Mouse (Mus musculus) 416B (cell line): Measurements from ENCODE around the gene Cant1.

Experiments used
- DNase-seq: peaks from one replicate; pipeline ENCODE4 v3.0.0; 2011; ENCODE audit warnings: low read depth

Cant1 gene

GRCm38 (mm10) chr11:118430291-118430885 lies 11.5 kb upstream of the Cant1 start:
- DNase-seq, result no peak

DNA sequence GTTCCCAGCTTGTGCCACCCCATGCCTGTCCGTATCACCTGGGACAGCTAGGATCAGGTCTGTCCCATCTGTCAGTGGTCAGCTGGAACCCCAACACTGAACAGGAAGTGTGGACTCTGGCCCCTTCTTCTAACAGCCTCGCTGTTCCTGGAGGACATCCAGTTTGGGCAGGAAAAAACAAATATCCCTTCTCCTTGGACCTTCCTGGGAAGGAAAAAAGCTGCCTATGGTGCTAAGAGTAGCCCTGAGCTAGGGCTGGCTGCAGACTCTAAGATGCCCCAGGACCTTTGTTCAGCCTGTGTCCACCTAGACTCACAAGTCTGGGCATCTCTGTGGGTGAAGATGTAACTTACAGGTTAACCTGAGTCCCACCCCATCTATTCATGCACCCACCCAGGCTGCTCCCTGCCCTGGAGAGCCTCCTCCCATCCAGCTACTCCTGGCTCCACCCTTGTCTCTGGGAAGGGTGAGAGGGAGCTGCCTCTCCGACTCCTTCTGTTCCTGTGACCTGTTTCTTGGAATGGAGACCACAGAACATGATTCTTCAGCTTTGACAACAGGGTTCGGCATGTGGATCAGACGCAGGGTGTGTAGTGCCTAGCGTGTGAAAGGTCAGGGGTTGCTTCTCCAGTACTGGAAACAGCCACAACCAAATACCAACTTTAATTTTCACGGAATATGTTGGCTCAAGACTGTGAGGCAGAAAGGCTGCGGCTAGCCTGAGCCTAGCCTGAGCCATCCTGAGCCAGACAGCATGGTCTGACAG lies 10.2 kb upstream of the Cant1 start:
- no peak for DNase-seq

GRCm38 (mm10) chr11:118428460-118428868 lies 9.6 kb upstream of the Cant1 start:
- no peak for DNase-seq

- no peak for DNase-seq
Observed at GRCm38 (mm10) chr11:118427986-118428385, 9.1 kb upstream of the Cant1 start, which contains the start of gene C1qtnf1. TSS of gene C1qtnf1 (plus strand) at chr11:118428203.

DNA sequence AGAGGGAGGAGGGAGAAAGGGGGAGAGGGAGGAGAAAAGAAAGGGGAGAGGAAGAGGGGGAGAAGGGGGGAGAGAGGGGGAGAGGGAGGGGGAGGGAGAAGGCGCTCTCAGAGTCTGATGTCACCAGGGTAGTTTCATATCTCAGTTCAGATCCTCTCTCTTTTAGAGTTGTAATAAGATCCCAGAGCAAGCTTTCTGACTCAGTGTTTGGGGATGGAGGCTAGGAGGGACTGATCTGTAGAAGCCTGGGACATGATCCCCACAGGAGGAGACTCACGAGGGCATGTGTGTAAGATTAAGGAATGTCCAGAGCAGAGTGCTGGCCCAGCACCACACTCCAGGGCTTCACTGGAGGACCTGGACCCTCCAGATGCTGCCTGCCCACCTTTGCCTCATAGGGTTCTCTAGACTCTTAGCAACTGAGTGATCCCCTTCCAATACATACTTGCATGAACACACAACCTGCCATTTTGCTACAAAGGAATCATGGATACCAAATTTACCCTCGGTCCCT lies 8.4 kb upstream of the Cant1 start:
- DNase-seq, result no peak

- no peak for DNase-seq
Observed at GRCm38 (mm10) chr11:118426765-118427164, 7.9 kb upstream of the Cant1 start.

- no peak for DNase-seq
Observed at GRCm38 (mm10) chr11:118424621-118425335, 5.9 kb upstream of the Cant1 start.

GRCm38 (mm10) chr11:118423266-118423971 lies 4.5 kb upstream of the Cant1 start:
- DNase-seq, result peak; percentile 82

DNA sequence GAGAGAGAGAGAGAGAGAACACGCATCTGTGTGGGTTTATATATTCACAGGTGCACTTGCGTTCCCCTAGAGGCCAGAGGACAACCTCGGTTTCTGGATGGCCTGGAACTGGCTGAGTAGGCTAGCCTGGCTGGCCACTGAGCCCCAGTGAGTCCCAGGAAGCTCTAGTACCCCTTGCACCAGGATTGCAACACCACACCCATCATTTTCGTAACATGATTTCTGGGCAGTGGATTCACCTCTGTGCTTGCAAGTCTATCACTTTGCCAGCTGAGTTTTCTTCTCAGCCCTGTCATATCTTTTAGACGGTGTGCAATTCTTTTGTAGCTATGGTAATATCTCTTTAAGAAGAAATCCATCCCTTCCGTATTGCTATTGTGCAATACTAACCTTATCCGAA lies 1.4 kb upstream of the Cant1 start:
- DNase-seq, result peak; percentile 48

DNA sequence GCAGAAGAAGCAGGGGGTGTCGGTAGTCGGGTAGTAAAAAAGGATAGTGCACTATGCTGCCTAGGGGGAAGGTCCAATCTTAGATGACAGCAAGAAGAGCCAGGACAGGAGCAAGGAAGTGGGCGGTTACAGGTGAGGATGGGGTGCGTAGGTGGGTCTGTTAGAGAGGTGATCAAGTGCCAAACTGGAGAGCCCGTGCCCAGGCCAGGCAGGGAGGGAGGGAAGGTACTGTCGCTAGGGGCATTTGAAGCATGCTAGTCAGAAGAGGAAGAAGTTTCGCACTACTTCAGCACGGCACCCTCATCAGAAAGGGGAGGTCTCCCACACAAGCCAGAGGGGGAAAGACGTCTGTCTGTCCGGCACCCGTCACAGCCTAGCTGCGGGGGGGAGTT lies 448 bp downstream of the Cant1 start:
- DNase-seq, result no peak

GRCm38 (mm10) chr11:118417496-118417895 lies 1.4 kb downstream of the Cant1 start:
- no peak for DNase-seq

GRCm38 (mm10) chr11:118416046-118416445 lies 2.8 kb downstream of the Cant1 start:
- no peak for DNase-seq

- no peak for DNase-seq
Observed at GRCm38 (mm10) chr11:118415630-118416029, 3.3 kb downstream of the Cant1 start.

DNA sequence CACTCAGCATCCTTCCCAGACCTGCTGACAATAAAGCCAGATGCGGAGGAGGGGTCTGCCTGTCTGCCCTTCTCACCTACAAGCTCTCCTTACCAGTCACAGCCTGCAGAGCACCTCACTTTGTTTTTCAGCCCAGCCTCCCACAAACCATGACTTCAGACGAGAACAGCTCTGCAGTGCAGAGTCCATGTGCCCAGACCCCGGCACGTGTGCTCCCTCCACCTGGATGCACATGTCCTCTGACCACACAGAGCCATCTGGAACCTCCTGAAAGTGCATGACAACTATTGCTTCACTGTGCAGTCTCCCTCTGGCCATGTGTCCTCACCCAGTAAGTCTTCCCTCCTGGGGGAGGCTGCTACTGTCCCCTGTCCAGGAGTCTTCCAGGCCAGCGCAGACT lies 4.6 kb downstream of the Cant1 start:
- no peak for DNase-seq

- DNase-seq, result no peak
Observed at GRCm38 (mm10) chr11:118413055-118413454, 5.8 kb downstream of the Cant1 start.

DNA sequence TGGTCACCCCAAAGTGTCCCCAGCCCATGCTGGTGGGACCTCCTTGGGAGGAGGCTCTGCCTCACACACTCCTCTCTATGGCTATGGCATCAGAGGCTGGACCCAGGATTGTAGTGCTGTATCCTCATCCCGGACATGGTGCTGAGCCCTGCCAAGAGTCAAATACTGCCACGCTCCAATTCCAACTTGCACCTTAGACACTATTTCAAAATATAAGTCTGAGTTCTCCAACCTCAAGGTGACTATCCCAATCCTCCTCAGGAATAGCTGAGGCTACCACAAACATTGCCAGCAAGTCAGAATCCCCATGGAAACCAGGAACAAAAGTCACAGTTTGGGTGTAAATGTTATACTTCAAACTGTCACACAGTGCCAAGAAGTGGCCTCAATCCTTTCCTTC lies 6.3 kb downstream of the Cant1 start:
- DNase-seq, result no peak

DNA sequence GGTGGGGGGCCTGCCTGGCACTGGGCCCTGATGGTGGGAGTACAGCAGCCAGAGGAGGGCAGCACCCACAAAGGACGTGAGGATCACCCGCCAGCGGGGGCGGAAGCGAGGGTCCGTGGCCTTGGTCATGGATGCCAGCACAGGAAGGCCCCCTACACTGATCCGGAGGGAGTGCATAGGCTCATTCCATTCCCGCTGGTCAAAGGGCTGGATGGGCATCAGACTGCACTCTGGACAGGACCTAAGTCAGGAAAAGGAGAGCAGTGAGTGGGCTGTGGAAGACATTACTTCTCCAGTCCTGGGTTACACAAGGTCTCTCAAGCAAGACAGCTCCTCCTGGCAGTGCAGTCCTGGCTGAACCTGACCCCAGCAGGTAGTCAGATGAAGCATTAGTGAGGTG lies 7.6 kb downstream of the Cant1 start:
- no peak for DNase-seq

GRCm38 (mm10) chr11:118410479-118410878 lies 8.4 kb downstream of the Cant1 start:
- DNase-seq, result no peak

GRCm38 (mm10) chr11:118410073-118410444 lies 8.8 kb downstream of the Cant1 start:
- DNase-seq, result no peak

DNA sequence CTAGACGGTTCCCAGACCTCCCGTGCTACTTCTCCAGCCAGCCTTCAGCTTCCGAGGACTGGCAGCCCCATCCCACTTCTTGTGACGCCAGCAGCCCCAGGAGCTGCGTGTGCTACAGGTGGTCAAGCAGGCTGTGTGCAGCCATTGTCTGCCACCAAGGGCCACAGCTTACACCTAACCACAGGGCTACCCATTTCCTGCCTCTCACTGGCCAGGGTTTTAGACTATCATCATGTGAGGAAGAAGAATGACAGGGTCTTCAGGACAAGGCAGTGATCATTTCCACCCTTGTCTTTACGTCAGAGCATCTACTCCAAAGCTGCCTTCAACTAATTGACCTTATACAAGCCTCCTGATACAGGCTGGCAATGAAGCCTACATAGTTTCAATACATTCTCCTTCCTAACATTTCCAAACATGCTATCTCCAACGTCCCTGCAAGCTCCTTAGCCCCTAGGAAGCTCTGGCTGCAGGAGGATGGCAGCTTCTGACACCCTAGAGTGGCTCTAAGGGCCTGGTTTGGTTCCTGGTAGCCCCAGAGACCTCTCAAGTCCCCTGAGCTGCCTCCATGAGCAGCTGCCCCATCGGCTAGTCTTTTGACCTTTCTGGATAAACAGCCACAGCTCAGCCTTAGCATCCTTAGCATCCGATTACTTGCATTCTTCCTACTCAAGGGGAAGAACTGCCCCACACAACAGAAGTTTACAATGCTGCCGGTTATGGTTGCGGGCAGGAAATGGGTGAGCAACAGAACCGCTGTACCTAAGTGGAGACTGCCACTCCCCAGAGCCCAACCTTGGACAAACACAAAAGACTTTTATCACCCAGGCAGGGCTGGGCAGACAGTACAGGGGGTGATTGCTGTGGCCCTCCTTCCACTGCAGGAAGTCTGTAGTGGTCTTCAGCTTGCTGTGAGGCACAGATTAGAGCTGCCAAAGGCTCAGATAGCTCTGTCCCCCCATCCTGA lies 9.5 kb downstream of the Cant1 start:
- no peak for DNase-seq
